Mouse (Mus musculus): Measurements from ENCODE around the gene Cyp27a1. TPM values are rescaled to one million over a fixed set of nuclear protein-coding genes. Genes with fewer than 3 reads are reported as not detected.

Cyp27a1 gene
- polyA plus RNA-seq (2014; fragmentation: Illumina TruSeq; extraction: RNeasy Lipid Tissue Mini Kit (QIAGEN cat#74804); ENCODE audit: low read depth, low replicate concordance), result 209 TPM

DNA sequence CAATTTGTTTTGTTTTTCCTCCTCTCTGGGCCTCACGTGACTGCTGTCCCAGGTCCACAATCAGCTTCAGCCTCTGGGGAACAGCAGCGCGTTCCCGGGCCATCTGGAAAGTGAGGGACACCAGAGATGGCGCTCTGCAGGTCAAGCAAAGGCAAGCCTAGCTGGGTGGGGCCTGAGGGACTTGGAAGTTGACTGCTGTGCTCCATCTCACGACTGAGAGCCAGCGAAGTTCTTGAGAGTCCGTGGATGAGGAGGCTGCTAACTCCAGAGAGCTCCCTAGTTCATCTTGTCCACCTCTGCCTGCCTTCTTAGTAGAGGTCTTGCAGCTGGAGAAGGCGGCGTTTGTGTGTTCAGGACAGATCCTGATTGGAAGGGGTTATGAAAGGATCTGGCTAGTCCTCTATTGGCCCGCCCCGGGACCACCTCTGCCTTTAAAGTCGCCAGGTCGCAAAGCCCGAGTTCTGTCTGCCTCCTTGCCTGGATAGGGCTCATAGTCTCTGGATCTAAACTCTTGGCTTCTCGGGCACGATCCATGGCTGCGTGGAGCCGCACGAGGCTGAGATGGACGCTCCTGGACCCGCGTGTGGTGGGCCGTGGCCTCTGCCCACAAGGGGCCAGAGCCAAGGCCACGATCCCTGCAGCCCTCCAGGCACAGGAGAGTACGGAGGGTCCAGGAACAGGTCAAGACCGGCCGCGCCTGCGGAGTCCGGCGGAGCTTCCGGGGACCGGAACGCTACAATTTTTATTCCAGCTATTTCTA is at the start of gene Cyp27a1:
TSS of gene Cyp27a1 (plus strand) at position 476 of the 760 bp plus-strand sequence.

DNA sequence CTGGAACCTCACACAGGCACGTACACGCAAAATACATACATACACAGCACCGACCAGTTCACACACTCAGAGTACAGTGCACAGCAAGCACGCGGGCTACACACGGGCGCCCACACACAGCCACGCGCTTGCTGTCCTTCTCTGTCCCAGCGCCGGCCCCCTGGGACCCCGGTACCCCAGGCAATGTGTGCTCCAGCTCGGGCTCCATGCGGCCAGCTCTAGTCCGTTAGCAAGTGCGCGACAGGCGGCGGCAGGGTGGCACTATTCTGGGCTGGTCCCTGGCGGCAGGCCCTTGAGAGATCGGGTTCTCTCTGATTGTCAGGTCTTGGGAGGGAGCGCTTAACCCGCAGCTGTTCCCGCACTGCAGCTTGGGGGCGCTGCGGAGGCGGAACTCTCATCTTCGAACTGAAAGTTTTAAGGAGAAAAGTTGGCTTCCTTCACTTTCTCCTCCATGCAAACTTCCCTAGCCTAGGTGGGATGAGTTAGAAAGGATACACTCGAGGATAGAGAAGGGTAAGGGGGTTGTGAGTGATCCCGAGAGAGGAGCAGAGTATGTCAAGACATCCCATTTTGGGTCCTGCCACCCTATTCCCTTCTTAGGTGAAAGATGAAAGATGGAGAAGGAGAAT is 35.4 kb downstream of the Cyp27a1 start, which contains the start of gene Prkag3:
TSS of gene Prkag3 (minus strand) at position 579 of the 629 bp plus-strand sequence.

DNA sequence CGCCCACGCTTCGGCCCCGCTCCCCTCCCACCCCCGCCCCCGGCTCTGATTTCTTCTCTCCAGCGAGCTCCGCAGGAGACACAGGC is 58.3 kb downstream of the Cyp27a1 start, which contains the start of gene Wnt6:
TSS of gene Wnt6 (plus strand) at position 48 of the 86 bp plus-strand sequence.

Other genes starting within 250 kb of the Cyp27a1 start
- 13.2 TPM for gene Cnot9, start 207.5 kb upstream of the Cyp27a1 start, polyA plus RNA-seq (2014; fragmentation: Illumina TruSeq; extraction: RNeasy Lipid Tissue Mini Kit (QIAGEN cat#74804); ENCODE audit: low read depth, low replicate concordance)
- gene Plcd4, start 170.7 kb upstream of the Cyp27a1 start, polyA plus RNA-seq (2014; fragmentation: Illumina TruSeq; extraction: RNeasy Lipid Tissue Mini Kit (QIAGEN cat#74804); ENCODE audit: low read depth, low replicate concordance), result not detected
- gene Usp37, start 169.3 kb upstream of the Cyp27a1 start, polyA plus RNA-seq (2014; fragmentation: Illumina TruSeq; extraction: RNeasy Lipid Tissue Mini Kit (QIAGEN cat#74804); ENCODE audit: low read depth, low replicate concordance), result 4.4 TPM
- gene Zfp142, start 125.3 kb upstream of the Cyp27a1 start, polyA plus RNA-seq (2014; fragmentation: Illumina TruSeq; extraction: RNeasy Lipid Tissue Mini Kit (QIAGEN cat#74804); ENCODE audit: low read depth, low replicate concordance), result 0.74 TPM
- 7.1 TPM for gene Bcs1l, start 125.3 kb upstream of the Cyp27a1 start, polyA plus RNA-seq (2014; fragmentation: Illumina TruSeq; extraction: RNeasy Lipid Tissue Mini Kit (QIAGEN cat#74804); ENCODE audit: low read depth, low replicate concordance)
- 7.2 TPM for gene Rnf25, start 112.2 kb upstream of the Cyp27a1 start, polyA plus RNA-seq (2014; fragmentation: Illumina TruSeq; extraction: RNeasy Lipid Tissue Mini Kit (QIAGEN cat#74804); ENCODE audit: low read depth, low replicate concordance)
- gene Stk36, start 112.1 kb upstream of the Cyp27a1 start, polyA plus RNA-seq (2014; fragmentation: Illumina TruSeq; extraction: RNeasy Lipid Tissue Mini Kit (QIAGEN cat#74804); ENCODE audit: low read depth, low replicate concordance), result 0.24 TPM
- 11.1 TPM for gene Ttll4, start 51.8 kb upstream of the Cyp27a1 start, polyA plus RNA-seq (2014; fragmentation: Illumina TruSeq; extraction: RNeasy Lipid Tissue Mini Kit (QIAGEN cat#74804); ENCODE audit: low read depth, low replicate concordance)
- gene Prkag3, start 35.6 kb downstream of the Cyp27a1 start, polyA plus RNA-seq (2014; fragmentation: Illumina TruSeq; extraction: RNeasy Lipid Tissue Mini Kit (QIAGEN cat#74804); ENCODE audit: low read depth, low replicate concordance), result not detected
- gene Wnt6, start 58.3 kb downstream of the Cyp27a1 start, polyA plus RNA-seq (2014; fragmentation: Illumina TruSeq; extraction: RNeasy Lipid Tissue Mini Kit (QIAGEN cat#74804); ENCODE audit: low read depth, low replicate concordance), result not detected
- not detected for gene Wnt10a, start 77.9 kb downstream of the Cyp27a1 start, polyA plus RNA-seq (2014; fragmentation: Illumina TruSeq; extraction: RNeasy Lipid Tissue Mini Kit (QIAGEN cat#74804); ENCODE audit: low read depth, low replicate concordance)
- gene Cdk5r2, start 141.4 kb downstream of the Cyp27a1 start, polyA plus RNA-seq (2014; fragmentation: Illumina TruSeq; extraction: RNeasy Lipid Tissue Mini Kit (QIAGEN cat#74804); ENCODE audit: low read depth, low replicate concordance), result not detected
- not detected for gene Fev, start 171.8 kb downstream of the Cyp27a1 start, polyA plus RNA-seq (2014; fragmentation: Illumina TruSeq; extraction: RNeasy Lipid Tissue Mini Kit (QIAGEN cat#74804); ENCODE audit: low read depth, low replicate concordance)
- not detected for gene Cryba2, start 179.6 kb downstream of the Cyp27a1 start, polyA plus RNA-seq (2014; fragmentation: Illumina TruSeq; extraction: RNeasy Lipid Tissue Mini Kit (QIAGEN cat#74804); ENCODE audit: low read depth, low replicate concordance)
- not detected for gene Cfap65, start 222.0 kb downstream of the Cyp27a1 start, polyA plus RNA-seq (2014; fragmentation: Illumina TruSeq; extraction: RNeasy Lipid Tissue Mini Kit (QIAGEN cat#74804); ENCODE audit: low read depth, low replicate concordance)
- gene Ihh, start 238.1 kb downstream of the Cyp27a1 start, polyA plus RNA-seq (2014; fragmentation: Illumina TruSeq; extraction: RNeasy Lipid Tissue Mini Kit (QIAGEN cat#74804); ENCODE audit: low read depth, low replicate concordance), result not detected